Mouse (Mus musculus): ENCODE data around the gene Zfp422.
A peak's percentile ranks its signal among the peaks of the same experiment; 100 is the strongest.

The Zfp422 gene

GRCm38 (mm10) chr6:116628539-116629171, at the start of gene Zfp422:
TSS of gene Zfp422 (minus strand) at chr6:116628999.
- DNase-seq (ENCODE audit: low read depth) = peak; percentile 52

GRCm38 (mm10) chr6:116677321-116677720, 48.5 kb upstream of the Zfp422 start:
- DNase-seq (ENCODE audit: low read depth) = no peak

- peak; percentile 68 for DNase-seq (ENCODE audit: low read depth)
Measured at GRCm38 (mm10) chr6:116676355-116676913, 47.6 kb upstream of the Zfp422 start.

GRCm38 (mm10) chr6:116674283-116674886, 45.6 kb upstream of the Zfp422 start:
- no peak for DNase-seq (ENCODE audit: low read depth)

GRCm38 (mm10) chr6:116673471-116674282, 44.9 kb upstream of the Zfp422 start, which contains the start of gene Rassf4:
TSS of gene Rassf4 (minus strand) at chr6:116673952.
- no peak for DNase-seq (ENCODE audit: low read depth)

- no peak for DNase-seq (ENCODE audit: low read depth)
Measured at GRCm38 (mm10) chr6:116672349-116672748, 43.5 kb upstream of the Zfp422 start.

GRCm38 (mm10) chr6:116671768-116672167, 43.0 kb upstream of the Zfp422 start:
- no peak for DNase-seq (ENCODE audit: low read depth)

GRCm38 (mm10) chr6:116671031-116671430, 42.2 kb upstream of the Zfp422 start:
- no peak for DNase-seq (ENCODE audit: low read depth)

GRCm38 (mm10) chr6:116670144-116670543, 41.3 kb upstream of the Zfp422 start:
- no peak for DNase-seq (ENCODE audit: low read depth)

- peak; percentile 66 for DNase-seq (ENCODE audit: low read depth)
Measured at GRCm38 (mm10) chr6:116668682-116669470, 40.1 kb upstream of the Zfp422 start.

- DNase-seq (ENCODE audit: low read depth) = no peak
Measured at GRCm38 (mm10) chr6:116667382-116667781, 38.6 kb upstream of the Zfp422 start.

- DNase-seq (ENCODE audit: low read depth) = no peak
Measured at GRCm38 (mm10) chr6:116666892-116667291, 38.1 kb upstream of the Zfp422 start.

- DNase-seq (ENCODE audit: low read depth) = peak; percentile 56
Measured at GRCm38 (mm10) chr6:116666085-116666750, 37.4 kb upstream of the Zfp422 start.

GRCm38 (mm10) chr6:116664830-116665229, 36.0 kb upstream of the Zfp422 start:
- DNase-seq (ENCODE audit: low read depth) = no peak

GRCm38 (mm10) chr6:116664031-116664430, 35.2 kb upstream of the Zfp422 start:
- no peak for DNase-seq (ENCODE audit: low read depth)

- no peak for DNase-seq (ENCODE audit: low read depth)
Measured at GRCm38 (mm10) chr6:116663364-116663763, 34.6 kb upstream of the Zfp422 start.

GRCm38 (mm10) chr6:116653684-116654454, 25.1 kb upstream of the Zfp422 start:
- peak; percentile 82 for DNase-seq (ENCODE audit: low read depth)

- DNase-seq (ENCODE audit: low read depth) = no peak
Measured at GRCm38 (mm10) chr6:116653191-116653590, 24.4 kb upstream of the Zfp422 start.

GRCm38 (mm10) chr6:116651437-116652118, 22.8 kb upstream of the Zfp422 start:
- DNase-seq (ENCODE audit: low read depth) = no peak

GRCm38 (mm10) chr6:116650406-116650805, 21.6 kb upstream of the Zfp422 start, which contains the start of gene Depp1:
TSS of gene Depp1 (plus strand) at chr6:116650609.
- DNase-seq (ENCODE audit: low read depth) = peak; percentile 89

All from NIH3T3 (cell line).